Mouse (Mus musculus) lung, postnatal 14 days (tissue): ENCODE results near the gene Slc4a1.
A peak's percentile ranks its signal among the peaks of the same experiment; 100 is the strongest.

Experiments used
- DNase-seq: peaks from one replicate; pipeline ENCODE4 v3.0.0; 2021

The Slc4a1 gene

GRCm38 (mm10) chr11:102348771-102349170, 17.2 kb downstream of the Slc4a1 start:
- DNase-seq: no peak

DNA sequence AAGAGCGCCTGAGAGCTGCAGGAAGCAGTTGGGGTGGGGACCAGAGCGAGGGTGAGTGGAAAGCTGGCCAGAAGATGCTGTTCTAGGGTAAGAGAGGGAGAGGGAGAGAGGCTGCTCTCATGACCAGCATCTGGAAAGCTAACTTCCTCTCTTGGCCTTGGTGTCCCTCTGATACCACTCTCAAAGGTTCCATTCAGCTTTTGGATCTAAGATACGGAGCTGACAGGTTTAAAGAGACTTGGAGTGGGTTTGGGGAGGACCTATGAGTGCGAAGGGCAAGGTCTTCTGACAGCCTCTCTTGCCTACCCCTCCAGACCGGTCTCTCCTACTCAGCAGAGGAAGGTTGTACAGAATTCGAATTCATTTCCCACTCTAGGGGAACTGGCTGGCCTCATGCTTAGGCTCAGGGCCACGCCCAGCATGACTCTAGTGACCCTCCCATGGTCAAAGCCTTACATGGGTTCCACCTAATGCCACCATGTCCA, 17.9 kb downstream of the Slc4a1 start:
- DNase-seq: no peak

DNA sequence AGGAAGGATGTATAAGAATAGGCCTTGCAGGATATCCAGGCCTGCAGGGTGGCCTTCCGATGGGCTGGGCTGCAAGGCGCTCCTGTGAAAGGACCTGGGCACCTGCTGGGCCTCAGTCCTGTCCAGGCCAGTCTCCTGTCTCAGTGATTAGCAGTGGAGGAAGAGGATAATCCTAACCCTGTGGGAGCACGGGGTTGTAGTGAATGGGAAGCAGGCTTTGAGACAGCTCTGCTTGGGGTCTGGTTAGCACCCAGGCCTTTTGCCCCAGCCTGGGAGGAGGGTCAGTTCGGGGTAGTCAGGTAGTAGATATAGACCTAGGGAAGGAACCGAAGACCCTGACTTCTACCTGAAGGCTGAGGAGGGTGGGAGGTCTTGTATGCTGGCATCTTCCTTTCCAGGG, 18.3 kb downstream of the Slc4a1 start:
- no peak for DNase-seq

- no peak for DNase-seq
Observed at GRCm38 (mm10) chr11:102346926-102347325, 19.1 kb downstream of the Slc4a1 start.

GRCm38 (mm10) chr11:102344458-102344857, 21.5 kb downstream of the Slc4a1 start:
- no peak for DNase-seq

DNA sequence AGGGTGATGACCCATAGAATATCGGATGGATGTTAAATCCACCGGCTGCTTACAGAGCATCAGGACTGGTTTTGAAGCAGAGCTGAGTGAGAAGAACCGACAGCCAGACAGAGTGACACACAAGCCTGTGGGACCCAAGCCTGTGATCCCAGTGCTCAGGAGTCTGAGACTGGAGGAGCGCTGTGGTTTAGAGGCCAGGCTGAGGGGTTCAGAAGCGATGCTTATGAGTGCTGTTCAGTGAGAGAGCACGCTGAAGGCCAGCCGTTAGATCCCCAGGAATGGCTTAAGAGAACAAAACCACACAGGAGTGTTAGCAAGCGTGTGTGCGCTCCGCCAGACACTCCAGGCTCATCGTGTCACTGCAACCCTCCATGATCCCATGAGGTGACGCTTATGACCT, 23.3 kb downstream of the Slc4a1 start:
- no peak for DNase-seq

GRCm38 (mm10) chr11:102341101-102341500, 24.9 kb downstream of the Slc4a1 start:
- no peak for DNase-seq

DNA sequence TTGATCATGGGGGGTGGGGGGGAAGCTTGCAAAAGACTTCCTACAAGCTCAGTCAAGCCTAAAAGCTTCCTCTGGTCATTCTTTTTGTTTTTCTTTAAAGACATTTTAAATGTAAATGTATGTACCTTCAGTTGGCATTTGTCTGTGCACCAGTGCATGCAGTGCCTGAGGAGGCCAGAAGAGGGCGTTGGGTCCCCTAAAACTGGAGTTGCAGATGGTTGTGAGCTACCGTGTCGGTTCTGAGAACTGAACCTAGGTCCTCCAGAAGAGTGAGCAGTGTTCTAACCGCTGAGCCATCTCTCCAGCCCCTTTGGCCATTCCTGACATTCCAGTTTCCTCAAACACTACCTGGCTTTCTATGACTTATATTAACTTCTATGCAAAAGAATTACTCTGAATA, 26.4 kb downstream of the Slc4a1 start:
- no peak for DNase-seq

DNA sequence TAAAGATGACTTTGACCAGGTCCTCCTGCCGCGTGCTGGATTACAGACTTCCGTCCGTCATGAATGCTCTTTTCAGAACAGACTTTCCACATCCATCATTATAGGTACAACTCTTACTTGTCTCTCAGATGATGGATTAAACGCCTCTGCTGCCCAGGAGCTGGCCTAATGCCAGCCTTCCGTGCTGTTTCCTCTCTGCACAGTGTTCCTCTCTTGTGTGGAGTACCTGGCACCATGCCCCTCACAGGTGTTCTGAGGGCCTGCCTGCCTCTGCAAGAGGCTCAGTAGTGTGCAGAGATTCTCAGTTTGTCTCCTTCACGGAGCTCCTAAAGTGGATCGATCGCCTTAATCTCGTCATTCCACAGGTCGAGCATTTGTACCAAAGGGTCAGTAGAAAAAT, 26.8 kb downstream of the Slc4a1 start:
- DNase-seq: peak; percentile 84

DNA sequence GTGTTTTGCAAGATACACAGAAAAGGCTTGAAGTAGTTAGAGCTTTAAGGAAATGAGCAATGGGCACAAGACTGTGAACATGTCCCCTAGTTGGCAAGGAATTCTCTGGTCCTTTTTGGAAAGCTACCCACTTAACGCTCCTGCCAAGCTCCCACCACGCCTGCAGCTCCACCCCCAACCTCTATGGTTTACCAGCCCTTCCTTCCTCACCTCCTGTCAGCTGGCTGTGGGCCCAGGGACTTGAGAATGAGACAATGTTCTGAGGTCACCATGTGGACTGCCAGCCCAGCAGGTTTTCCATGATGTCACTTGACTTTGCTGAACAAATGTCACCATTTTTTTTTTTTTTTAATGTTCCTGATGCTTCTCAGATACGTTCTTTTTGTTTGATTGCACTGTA, 27.4 kb downstream of the Slc4a1 start:
- peak; percentile 90 for DNase-seq

DNA sequence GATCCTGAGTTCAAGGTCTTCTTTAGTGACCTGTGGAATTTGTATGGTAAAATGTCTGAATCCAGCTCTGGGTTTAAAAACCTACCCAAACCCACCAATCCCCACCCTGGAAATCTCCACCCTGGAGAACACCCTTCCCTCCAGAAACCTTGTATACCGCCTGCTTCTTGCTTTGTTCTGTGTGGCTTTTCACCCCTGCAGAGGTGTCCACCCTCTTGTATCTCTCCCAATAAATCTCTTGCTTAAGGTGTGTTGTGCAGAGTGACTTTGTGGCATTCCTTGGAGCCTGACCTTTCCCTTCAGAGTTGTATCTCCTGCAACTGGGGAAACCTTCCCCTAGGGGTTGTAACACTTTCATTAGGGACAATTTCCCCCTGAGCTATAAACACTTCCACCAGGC, 28.1 kb downstream of the Slc4a1 start:
- no peak for DNase-seq

GRCm38 (mm10) chr11:102336191-102336590, 29.8 kb downstream of the Slc4a1 start:
- DNase-seq: no peak

DNA sequence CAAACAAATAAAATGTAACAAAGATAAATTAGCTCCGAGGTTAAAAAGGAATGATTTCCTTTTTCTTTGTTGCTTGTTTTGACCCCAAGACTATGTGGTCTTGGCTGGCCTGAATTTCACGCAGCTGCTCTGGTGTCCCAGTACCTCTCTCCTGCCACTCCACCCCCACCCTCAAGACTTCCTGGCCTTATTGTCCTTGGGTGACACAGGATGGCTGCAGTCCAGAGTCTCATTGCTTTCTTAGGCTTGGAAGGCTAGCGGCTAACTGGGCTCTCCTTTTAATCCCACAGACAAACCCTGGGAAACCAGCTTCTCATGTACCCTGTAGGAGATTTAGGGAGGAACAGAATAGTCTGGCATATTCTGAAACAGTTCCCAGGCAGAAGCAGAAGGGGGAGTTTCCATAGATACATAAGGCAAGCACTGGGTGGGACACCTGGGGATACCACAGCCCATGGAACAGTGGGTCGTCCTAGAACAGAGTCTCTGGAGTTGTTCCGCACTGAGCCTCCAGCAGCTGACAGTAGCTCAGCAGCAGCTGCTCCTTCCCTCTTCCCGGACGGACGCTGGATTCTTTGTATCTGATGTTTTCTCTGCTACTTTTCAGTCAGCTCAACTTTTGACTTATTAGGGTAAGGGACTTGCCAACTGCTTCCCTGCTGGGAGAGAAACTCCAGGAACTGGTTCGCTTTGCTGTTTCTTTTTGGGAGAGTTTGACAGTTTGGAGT, 30.9 kb downstream of the Slc4a1 start:
- DNase-seq: peak; percentile 43

DNA sequence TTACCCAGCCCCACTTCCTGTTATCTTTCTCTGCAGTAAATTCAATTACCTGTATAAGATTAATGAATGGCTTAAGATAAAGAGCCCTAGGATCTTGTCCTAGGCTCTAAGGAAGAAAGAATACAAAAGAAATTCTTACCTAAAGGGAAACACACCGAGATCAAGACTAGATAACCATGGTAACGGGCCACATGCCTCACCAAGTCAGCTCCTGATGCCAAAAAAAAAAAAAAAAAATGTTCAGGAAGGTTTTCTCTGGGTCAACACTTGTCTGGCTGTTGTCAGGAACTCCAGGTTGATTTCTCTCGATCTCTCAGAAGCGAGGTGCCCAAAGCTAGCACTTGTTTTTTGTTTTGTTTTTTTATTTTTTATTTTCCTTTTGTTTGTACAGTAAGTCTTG, 32.0 kb downstream of the Slc4a1 start:
- no peak for DNase-seq

DNA sequence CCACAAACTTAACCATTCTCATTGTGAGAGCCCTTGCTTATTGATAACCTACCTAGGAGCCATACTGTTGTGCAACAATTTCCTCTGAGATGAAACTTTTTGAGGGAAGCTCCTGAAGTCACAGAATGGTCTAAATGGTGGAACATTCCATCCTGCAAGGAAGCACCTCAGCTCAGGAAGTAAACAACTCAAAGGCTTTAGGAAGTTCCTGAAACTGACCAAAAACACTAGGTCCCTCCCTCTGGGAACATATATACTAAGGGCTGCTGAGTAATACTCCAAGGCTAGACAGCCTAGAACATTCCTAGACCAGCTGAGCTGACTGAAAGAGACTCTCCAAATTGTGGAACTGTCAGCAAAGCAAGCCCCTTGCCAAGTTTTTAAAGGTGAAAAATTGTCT, 32.9 kb downstream of the Slc4a1 start:
- no peak for DNase-seq

DNA sequence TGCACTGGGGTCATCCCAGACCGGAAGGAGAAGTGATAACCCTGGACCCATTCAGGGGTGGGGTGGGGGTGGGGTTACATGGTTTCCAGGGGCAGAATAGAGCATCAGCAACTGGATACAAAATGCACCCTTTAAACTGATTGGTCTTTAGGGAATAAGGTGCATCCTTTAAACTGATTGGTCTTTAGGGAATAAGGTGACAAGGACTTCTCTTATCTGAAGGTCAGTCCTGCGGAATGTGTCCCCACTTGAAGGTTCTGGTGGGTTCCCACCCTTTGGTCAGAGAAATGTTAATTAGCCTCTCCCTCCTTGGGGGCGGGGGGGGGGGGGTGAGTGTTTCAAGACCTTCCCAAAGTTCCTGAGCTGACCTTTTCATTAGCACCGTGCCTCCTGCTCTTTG, 34.2 kb downstream of the Slc4a1 start:
- no peak for DNase-seq

DNA sequence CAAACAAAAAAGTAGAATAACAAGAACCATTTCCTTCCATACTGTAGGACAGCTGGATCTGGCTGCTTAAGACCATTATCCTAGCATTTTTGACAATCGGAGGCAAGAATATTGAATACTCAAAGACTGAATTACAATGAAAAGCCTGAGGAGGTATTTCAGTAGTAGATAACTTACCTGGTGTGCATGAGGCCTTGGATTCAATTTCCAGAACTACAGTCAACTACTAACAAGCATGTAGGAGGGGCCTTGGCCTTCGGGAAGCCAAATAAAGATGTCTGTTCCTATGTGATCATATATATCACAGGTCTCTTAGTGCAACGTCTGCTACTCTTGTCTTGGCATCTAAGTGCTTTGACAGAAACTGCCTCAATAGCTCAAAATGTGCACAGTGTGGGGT, 36.0 kb downstream of the Slc4a1 start:
- DNase-seq: no peak

- no peak for DNase-seq
Observed at GRCm38 (mm10) chr11:102329518-102329917, 36.5 kb downstream of the Slc4a1 start.

DNA sequence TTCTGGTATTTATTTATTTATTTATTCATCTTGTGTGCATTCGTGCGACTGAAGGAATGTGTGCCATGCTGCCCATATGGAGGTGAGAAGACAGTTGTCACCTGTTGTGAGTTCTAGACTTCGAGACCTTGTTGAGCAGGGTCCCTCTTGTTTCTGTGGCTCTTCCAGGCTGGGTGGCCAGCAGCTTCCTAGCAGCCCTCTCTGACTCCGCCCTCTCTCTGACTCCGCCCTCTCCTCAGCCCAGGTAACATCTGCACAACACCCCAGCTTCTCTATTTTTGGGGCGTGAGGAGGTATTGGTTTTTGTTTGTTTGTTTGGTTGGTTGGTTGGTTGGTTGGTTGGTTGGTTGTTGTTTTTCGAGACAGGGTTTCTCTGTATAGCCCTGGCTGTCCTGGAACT, 38.2 kb downstream of the Slc4a1 start:
- DNase-seq: no peak

DNA sequence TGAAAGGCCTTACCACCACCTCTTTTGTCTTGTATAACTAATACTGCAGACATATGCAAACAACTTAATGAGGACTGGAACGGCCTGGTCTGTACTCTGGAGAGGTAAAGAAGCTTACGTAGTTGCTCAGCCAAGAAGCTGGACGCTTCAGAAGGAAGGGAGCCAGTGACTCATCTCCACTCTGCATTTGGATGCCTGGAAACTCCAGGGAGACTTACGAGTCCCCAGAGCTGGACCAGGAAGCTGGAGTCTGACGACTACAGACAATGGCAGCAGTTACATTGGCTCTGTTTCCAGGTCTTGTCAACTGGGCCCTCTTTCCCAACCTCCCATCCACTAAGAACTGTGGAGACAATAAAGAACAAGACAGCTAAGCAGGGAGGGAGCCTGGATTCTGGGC, 38.8 kb downstream of the Slc4a1 start:
- no peak for DNase-seq

DNA sequence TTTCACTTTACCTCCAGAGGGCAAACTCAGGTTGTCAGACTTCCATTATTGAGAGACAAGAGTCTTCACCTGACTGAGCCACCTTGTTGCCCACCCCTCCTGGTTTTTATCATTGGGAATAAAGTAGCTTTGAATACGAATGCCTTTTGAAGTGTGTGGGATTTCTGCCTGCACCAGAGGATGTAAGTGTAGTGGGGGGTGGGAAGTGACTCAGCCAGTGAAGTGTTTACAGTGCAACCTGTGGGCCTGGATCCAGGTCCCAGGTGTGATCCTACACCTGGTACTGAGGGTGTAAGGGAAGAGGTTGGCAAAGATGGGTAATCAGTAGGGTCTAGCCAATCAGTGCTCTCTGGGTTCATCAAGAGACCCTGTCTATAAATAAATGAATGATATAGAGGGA, 42.5 kb downstream of the Slc4a1 start:
- DNase-seq: no peak

DNA sequence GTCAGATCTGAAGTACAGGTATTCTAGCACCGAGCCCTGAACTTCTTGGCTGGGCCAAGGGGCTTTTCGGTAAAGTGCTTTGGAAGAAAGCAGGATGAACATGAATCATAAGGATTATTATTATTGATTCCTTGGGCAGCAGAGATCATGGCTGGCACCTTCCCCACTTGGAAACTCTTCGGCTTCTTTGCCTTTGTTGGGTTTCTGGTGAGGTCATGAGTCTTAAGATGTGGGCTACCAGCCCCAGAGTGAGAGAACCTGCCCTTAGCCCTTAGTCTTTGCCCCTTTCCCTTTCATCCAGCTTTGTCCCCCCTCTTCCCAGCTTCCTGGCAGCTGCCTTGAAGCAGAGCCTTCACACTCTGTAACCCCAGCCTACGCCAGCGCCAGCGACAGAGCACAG, 44.1 kb downstream of the Slc4a1 start:
- no peak for DNase-seq

GRCm38 (mm10) chr11:102320686-102321005, 45.4 kb downstream of the Slc4a1 start:
- peak; percentile 75 for DNase-seq

DNA sequence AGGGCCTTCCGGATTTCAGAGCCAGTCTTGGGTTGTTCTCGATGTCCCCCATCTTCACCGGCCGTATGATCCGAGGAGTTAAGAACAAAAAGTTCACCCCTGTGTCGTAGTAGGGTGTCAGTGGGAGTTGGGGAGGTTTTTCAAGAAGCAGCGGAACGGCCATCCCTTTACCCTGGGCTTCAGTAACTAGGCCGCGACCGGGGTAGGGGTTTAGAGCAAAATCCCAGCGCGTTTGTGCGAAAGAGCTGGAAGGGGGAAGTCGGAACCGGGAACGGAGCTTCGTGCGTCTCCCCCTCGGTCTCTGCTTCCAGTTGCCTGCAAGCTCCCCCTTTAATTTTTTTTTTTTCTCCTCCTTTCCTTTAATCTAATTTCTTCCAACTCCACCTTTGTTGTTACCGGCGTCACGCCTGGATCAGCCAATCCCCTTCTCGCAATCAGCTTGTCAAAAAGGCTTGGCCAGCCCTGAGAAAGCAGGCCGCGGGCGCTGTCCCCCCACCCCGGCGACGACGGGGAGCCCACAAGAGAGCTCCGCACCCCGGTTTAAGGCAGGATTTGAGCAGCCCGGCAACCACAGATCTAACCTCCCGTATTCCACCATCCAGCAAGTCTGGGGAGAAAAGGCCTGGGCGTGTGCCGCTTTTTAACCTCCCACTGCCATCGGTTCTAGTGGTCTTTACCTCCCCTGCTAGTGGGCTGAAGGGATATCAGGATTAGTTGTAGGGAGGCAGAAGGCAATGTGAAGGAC, 45.9 kb downstream of the Slc4a1 start:
- DNase-seq: peak; percentile 86

DNA sequence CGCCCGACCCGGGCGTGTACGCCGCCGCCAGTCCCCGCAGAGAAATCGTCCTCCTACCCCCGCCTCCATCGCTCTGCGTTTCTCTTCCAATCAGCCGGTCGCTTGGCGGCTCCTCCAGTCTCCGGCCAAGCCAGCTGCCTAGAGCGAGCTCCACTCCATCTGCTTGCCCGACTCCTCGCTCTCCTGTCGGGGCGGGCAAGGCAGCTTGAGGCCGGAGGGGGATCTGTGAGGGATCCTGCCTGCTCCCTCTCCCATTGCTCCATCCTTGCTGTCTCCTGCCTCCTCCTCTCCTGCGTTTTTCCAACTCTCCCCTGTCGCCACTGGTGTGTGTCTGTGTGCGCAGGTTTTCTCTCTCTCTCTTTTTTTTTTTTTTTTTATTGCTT, 46.6 kb downstream of the Slc4a1 start, which contains the start of gene Ubtf:
Ubtf (minus strand) TSS at position 333 of the 383 bp plus-strand sequence.
- DNase-seq: peak; percentile 76
